Mouse (Mus musculus): ENCODE results near the gene Gm5799. TPM values are rescaled to one million over a fixed set of nuclear protein-coding genes. Genes with fewer than 3 reads are reported as not detected.
"Not testable (repeated sequence)": the region's sequence is repeated elsewhere in the genome, so short reads cannot be mapped to it uniquely, and the experiment has no call there.

Gene Gm5799
- not detected for total RNA-seq (2021)

GRCm38 (mm10) chr14:43543276-43543675 is at the start of gene Gm5799:
Gene Gm5799 (plus strand): TSS chr14:43543576.
- intact Hi-C loops (cut with DNase I); DNase-seq: not testable (repeated sequence)

- intact Hi-C loops (cut with DNase I), result not testable (repeated sequence)
- peak in 1 of 2 experiments; percentile 14 for DNase-seq
These were observed 12.0 kb upstream of the Gm5799 start for GRCm38 (mm10) chr14:43531052-43532010.

GRCm38 (mm10) chr14:43532011-43532383 is 11.4 kb upstream of the Gm5799 start:
- intact Hi-C loops (cut with DNase I); DNase-seq: not testable (repeated sequence)

GRCm38 (mm10) chr14:43532387-43532786 is 11.0 kb upstream of the Gm5799 start:
- DNase-seq, result peak in 1 of 2 experiments; percentile 6
- intact Hi-C loops (cut with DNase I), result not testable (repeated sequence)

DNA sequence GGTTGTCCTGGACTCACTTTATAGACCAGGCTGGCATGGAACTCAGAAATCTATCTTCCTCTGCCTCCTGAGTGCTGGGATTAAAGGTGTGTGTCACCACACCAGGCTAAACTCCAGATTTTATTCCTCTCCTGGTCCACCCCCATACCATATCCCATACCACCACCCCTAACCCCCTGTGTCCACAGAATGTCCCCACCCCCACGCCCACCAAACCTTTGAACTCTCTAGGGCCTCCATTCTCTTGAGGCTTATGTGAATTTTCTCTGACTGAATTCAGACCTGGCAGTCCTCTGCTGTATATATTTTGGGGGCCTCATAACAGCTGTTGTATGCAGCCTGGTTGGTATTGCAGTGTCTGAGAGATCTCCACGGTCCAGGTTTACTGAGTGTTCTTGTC is 5.2 kb upstream of the Gm5799 start:
- intact Hi-C loops (cut with DNase I), result not testable (repeated sequence)
- DNase-seq, result peak in 1 of 2 experiments; percentile 2

- intact Hi-C loops (cut with DNase I); DNase-seq: not testable (repeated sequence)
These were observed 2.9 kb downstream of the Gm5799 start for GRCm38 (mm10) chr14:43546281-43546680.

DNA sequence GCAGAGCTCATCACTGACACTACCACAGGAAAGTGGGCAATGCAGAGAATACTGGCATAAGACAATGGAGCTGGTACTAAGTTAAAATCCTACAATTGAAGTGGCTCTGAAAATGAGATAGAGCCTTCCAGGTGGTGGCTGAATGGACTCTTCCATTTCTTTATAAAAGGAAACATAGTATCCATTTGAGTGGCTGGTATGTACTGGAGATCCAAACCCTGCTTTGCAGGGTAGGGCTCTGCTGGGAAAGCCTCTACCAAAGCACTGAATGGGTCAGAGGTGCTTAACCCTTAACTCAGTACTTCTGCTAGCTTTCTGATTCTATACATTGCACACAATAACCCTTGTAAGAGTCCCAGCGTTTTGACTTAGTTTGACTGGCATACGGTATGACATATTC is 8.9 kb downstream of the Gm5799 start:
- intact Hi-C loops (cut with DNase I); DNase-seq: not testable (repeated sequence)

- DNase-seq; intact Hi-C loops (cut with DNase I): not testable (repeated sequence)
These were observed 34.6 kb downstream of the Gm5799 start for GRCm38 (mm10) chr14:43577969-43578368.

- DNase-seq; intact Hi-C loops (cut with DNase I): not testable (repeated sequence)
These were observed 35.7 kb downstream of the Gm5799 start, which contains the start of gene Gm17654 for GRCm38 (mm10) chr14:43579046-43579445. Gene Gm17654 (minus strand): TSS chr14:43579146.

Other genes starting within 250 kb of the Gm5799 start
- gene Gm8127, start 249.7 kb upstream of the Gm5799 start, total RNA-seq (2021), result not detected
- gene 1700001F09Rik, start 195.8 kb upstream of the Gm5799 start, total RNA-seq (2021), result not detected
- gene Gm8138, start 127.2 kb upstream of the Gm5799 start, total RNA-seq (2021), result not detected
- gene Gm17654, start 35.6 kb downstream of the Gm5799 start, total RNA-seq (2021), result not detected
- gene Gm10375, start 64.4 kb downstream of the Gm5799 start, total RNA-seq (2021), result not detected
- gene Gm8165, start 133.6 kb downstream of the Gm5799 start, total RNA-seq (2021), result not detected
- under 1 TPM; 0.38 to 0.44 TPM for gene Gm7324, start 154.3 kb downstream of the Gm5799 start, total RNA-seq (2021)
- not detected for gene Gm16506, start 183.9 kb downstream of the Gm5799 start, total RNA-seq (2021)
- gene Gm6526, start 204.3 kb downstream of the Gm5799 start, total RNA-seq (2021), result not detected
- not detected for gene Gm8180, start 241.2 kb downstream of the Gm5799 start, total RNA-seq (2021)